Mouse (Mus musculus): ENCODE results near the gene Tead3. TPM values are rescaled to one million over a fixed set of nuclear protein-coding genes. Genes with fewer than 3 reads are reported as not detected.

Gene Tead3
- polyA plus RNA-seq, 1 experiment from 2014 or later, result 7.2 TPM

Other genes starting within 250 kb of the Tead3 start
- gene Scube3, start 208.7 kb downstream of the Tead3 start, polyA plus RNA-seq (2014; fragmentation: Nextera tagmentation; extraction: Ambion mirVana), result 0.53 and 1.4 TPM in 2 replicates
- 19.2 and 23.0 TPM in 2 replicates for gene Zfp523, start 173.7 kb downstream of the Tead3 start, polyA plus RNA-seq (2014; fragmentation: Nextera tagmentation; extraction: Ambion mirVana)
- gene Def6, start 143.0 kb downstream of the Tead3 start, polyA plus RNA-seq (2014; fragmentation: Nextera tagmentation; extraction: Ambion mirVana), result 1.5 and 1.9 TPM in 2 replicates
- gene Ppard, start 118.1 kb downstream of the Tead3 start, polyA plus RNA-seq (2014; fragmentation: Nextera tagmentation; extraction: Ambion mirVana), result 2.2 TPM in 2 replicates
- gene Fance, start 37.3 kb downstream of the Tead3 start, polyA plus RNA-seq (2014; fragmentation: Nextera tagmentation; extraction: Ambion mirVana), result 17.8 and 19.5 TPM in 2 replicates
- gene Rpl10a, start 22.3 kb downstream of the Tead3 start, polyA plus RNA-seq (2014; fragmentation: Nextera tagmentation; extraction: Ambion mirVana), result 440 and 513 TPM in 2 replicates
- gene Tulp1, start 14.4 kb upstream of the Tead3 start, polyA plus RNA-seq (2014; fragmentation: Nextera tagmentation; extraction: Ambion mirVana), result 3.3 and 3.4 TPM in 2 replicates
- 4.3 and 5.0 TPM in 2 replicates for gene Fkbp5, start 166.7 kb upstream of the Tead3 start, polyA plus RNA-seq (2014; fragmentation: Nextera tagmentation; extraction: Ambion mirVana)
- gene Armc12, start 180.0 kb upstream of the Tead3 start, polyA plus RNA-seq (2014; fragmentation: Nextera tagmentation; extraction: Ambion mirVana), result not detected in 2 replicates
- gene Clpsl2, start 198.6 kb upstream of the Tead3 start, polyA plus RNA-seq (2014; fragmentation: Nextera tagmentation; extraction: Ambion mirVana), result not detected in 2 replicates
- gene Clps, start 209.9 kb upstream of the Tead3 start, polyA plus RNA-seq (2014; fragmentation: Nextera tagmentation; extraction: Ambion mirVana), result 0.47 TPM in 1 of 2 replicates, not detected in the other
- 0.26 and 0.45 TPM in 2 replicates for gene Lhfpl5, start 224.8 kb upstream of the Tead3 start, polyA plus RNA-seq (2014; fragmentation: Nextera tagmentation; extraction: Ambion mirVana)

Data from heart, embryonic 14.5 days (tissue).